Mouse (Mus musculus) midbrain, embryonic 15.5 days (tissue): ENCODE measurements around the gene Akt2. TPM values are rescaled to one million over a fixed set of nuclear protein-coding genes. Genes with fewer than 3 reads are reported as not detected.
A peak's percentile ranks its signal among the peaks of the same experiment; 100 is the strongest.

Experiments used
- ATAC-seq: fragments of 200-750 bp; cut with Nextera tagmentation; replicated peaks from 2 replicates; pipeline ENCODE4 v1.8.0; 2017; ENCODE audit warnings: moderate TSS enrichment
- H3K27ac ChIP-seq: fragments of 300-500 bp; sonication (generic); 2 replicates; pipeline ENCODE4 v1.5.1; 2015; ENCODE audit warnings: mild to moderate bottlenecking, inconsistent platforms
- H3K27me3 ChIP-seq: fragments of 300-500 bp; sonication (generic); replicated peaks from 2 replicates; pipeline ENCODE4 v1.6.1; 2015; ENCODE audit warnings: inconsistent platforms
- H3K36me3 ChIP-seq: fragments of 300-500 bp; sonication (generic); replicated peaks from 2 replicates; pipeline ENCODE4 v1.6.1; 2015; ENCODE audit warnings: inconsistent platforms
- H3K4me1 ChIP-seq: fragments of 300-500 bp; sonication (generic); 2 replicates; pipeline ENCODE4 v1.6.1; 2015; ENCODE audit warnings: inconsistent platforms
- H3K4me2 ChIP-seq: fragments of 300-500 bp; sonication (generic); 2 replicates; pipeline ENCODE4 v1.6.1; 2015; ENCODE audit warnings: inconsistent platforms, mild to moderate bottlenecking, moderate library complexity
- H3K4me3 ChIP-seq: fragments of 300-500 bp; sonication (generic); 2 replicates; pipeline ENCODE4 v1.5.1; 2015; ENCODE audit warnings: mild to moderate bottlenecking, inconsistent platforms
- H3K9ac ChIP-seq: fragments of 300-500 bp; sonication (generic); 2 replicates; pipeline ENCODE4 v1.6.1; 2015; ENCODE audit warnings: mild to moderate bottlenecking, inconsistent platforms
- H3K9me3 ChIP-seq: fragments of 300-500 bp; sonication (generic); 2 replicates; pipeline ENCODE4 v1.6.1; 2016; ENCODE audit warnings: inconsistent platforms
- WGBS: fragments of 180-500 bp; shearing (Covaris S2); methylation state at CpG from one replicate; pipeline ENCODE4 v1.1.7; 2015; ENCODE audit warnings: mixed read lengths; 5-methylcytosine and 5-hydroxymethylcytosine counted together
- polyA plus RNA-seq: library from polyadenylated mRNA; unstranded; fragments of >200 nt; fragmentation: Nextera tagmentation; extraction: Ambion mirVana; gene quantifications from 2 replicates; pipeline ENCODE4 v1.2.1, GENCODE M21; 2015

Akt2 gene
- polyA plus RNA-seq, 1 experiment from 2014 or later: 60.8 TPM

GRCm38 (mm10) chr7:27569580-27570224, 21.6 kb upstream of the Akt2 start:
- Histone ChIP-seq H3K27ac (no peak overlapping the region), H3K9me3 (no peaks in the 10 kb centered on the region), H3K4me2 (no peak overlapping the region), H3K4me1 (no peaks in the 10 kb centered on the region), H3K27me3 (no peaks in the 10 kb centered on the region), H3K9ac (no peak overlapping the region), H3K4me3 (no peak overlapping the region), H3K36me3 (peaks cover 48% of the 10 kb centered on the region)
- no peak for ATAC-seq
- WGBS: 90% methylated on average over 5 of the region's 5 CpGs

GRCm38 (mm10) chr7:27572133-27572532, 19.2 kb upstream of the Akt2 start:
- Histone ChIP-seq H3K9ac (no peak overlapping the region), H3K4me3 (no peak overlapping the region), H3K36me3 (peaks cover 46% of the 10 kb centered on the region), H3K4me2 (no peak overlapping the region), H3K27me3 (no peaks in the 10 kb centered on the region), H3K4me1 (no peaks in the 10 kb centered on the region), H3K9me3 (no peaks in the 10 kb centered on the region), H3K27ac (no peak overlapping the region)
- ATAC-seq: no peak
- 91% methylated on average over 4 of the region's 4 CpGs for WGBS

- Histone ChIP-seq H3K4me1 (no peaks in the 10 kb centered on the region), H3K4me3 (no peak overlapping the region), H3K36me3 (peaks cover 35% of the 10 kb centered on the region), H3K27ac (no peak overlapping the region), H3K9me3 (no peaks in the 10 kb centered on the region), H3K4me2 (no peak overlapping the region), H3K27me3 (no peaks in the 10 kb centered on the region), H3K9ac (no peak overlapping the region)
- no peak for ATAC-seq
- 93% methylated on average over 14 of the region's 14 CpGs for WGBS
Observed at GRCm38 (mm10) chr7:27574124-27574880, 17.1 kb upstream of the Akt2 start.

DNA sequence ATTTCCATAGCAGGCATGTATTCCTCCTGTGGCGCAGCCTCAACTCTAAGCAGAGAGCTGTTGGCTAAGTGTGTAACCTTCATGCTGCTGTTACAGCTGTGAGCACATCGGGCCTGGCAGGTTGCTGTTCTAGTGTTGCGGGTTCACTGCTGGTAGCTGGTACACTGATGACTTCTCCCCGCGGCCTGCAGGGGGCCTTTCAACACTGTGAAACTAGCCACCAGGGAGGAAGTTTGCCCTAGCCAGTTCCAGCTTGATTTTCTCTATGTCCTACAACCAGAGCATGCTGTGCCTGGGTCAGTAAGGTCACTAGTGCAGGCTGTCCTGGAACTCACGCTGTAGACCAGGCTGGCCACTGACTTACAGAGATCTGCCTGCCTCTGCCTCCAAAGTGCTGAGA, 14.4 kb upstream of the Akt2 start:
- H3K9ac ChIP-seq: no peak overlapping the region
- H3K36me3 ChIP-seq: peaks cover 42% of the 10 kb centered on the region
- no peak overlapping the region for H3K4me2 ChIP-seq
- H3K27me3 ChIP-seq: no peaks in the 10 kb centered on the region
- no peak overlapping the region for H3K4me3 ChIP-seq
- H3K9me3 ChIP-seq: no peaks in the 10 kb centered on the region
- H3K4me1 ChIP-seq: no peaks in the 10 kb centered on the region
- H3K27ac ChIP-seq: no peak overlapping the region
- no peak for ATAC-seq
- WGBS: 71% methylated on average over 6 of the region's 6 CpGs

DNA sequence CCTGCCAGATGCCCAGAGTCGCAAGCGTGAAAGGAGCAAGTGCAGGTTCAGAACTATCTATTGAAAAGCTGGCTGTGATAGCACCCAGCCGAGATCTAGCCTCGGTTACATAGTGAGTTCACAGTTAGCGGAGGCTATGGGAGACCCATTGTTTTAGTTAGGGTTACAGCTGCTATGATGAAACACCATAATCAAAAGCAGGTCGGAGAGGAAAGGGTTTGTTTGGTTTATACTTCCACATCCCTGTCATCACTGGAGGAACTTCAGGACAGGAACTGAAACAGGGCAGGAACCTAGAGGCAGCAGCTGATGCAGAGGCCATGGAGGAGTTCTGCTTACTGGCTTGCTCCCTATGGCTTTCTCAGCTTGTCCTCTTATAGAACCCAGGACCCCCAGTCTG, 13.8 kb upstream of the Akt2 start:
- Histone ChIP-seq H3K4me2 (no peak overlapping the region), H3K9ac (no peak overlapping the region), H3K27me3 (no peaks in the 10 kb centered on the region), H3K4me1 (no peaks in the 10 kb centered on the region), H3K9me3 (no peaks in the 10 kb centered on the region), H3K4me3 (no peak overlapping the region), H3K36me3 (peaks cover 47% of the 10 kb centered on the region), H3K27ac (no peak overlapping the region)
- no peak for ATAC-seq
- 97% methylated on average over 6 of the region's 6 CpGs for WGBS

GRCm38 (mm10) chr7:27578465-27578864, 12.9 kb upstream of the Akt2 start:
- 92% methylated on average over 7 of the region's 7 CpGs for WGBS
- no peaks in the 10 kb centered on the region for H3K9me3 ChIP-seq
- H3K4me3 ChIP-seq: no peak overlapping the region
- no peak overlapping the region for H3K4me2 ChIP-seq
- ATAC-seq: no peak
- no peaks in the 10 kb centered on the region for H3K27me3 ChIP-seq
- no peaks in the 10 kb centered on the region for H3K4me1 ChIP-seq
- H3K9ac ChIP-seq: no peak overlapping the region
- no peak overlapping the region for H3K27ac ChIP-seq
- peaks cover 47% of the 10 kb centered on the region for H3K36me3 ChIP-seq

GRCm38 (mm10) chr7:27580380-27581174, 10.8 kb upstream of the Akt2 start:
- WGBS: 91% methylated on average over 14 of the region's 14 CpGs
- peaks cover 47% of the 10 kb centered on the region for H3K36me3 ChIP-seq

GRCm38 (mm10) chr7:27586861-27587260, 4.5 kb upstream of the Akt2 start:
- Histone ChIP-seq H3K4me1 (no peaks in the 10 kb centered on the region), H3K36me3 (peaks cover 19% of the 10 kb centered on the region), H3K27ac (no peak overlapping the region), H3K9me3 (no peaks in the 10 kb centered on the region), H3K4me3 (no peak overlapping the region), H3K9ac (no peak overlapping the region), H3K4me2 (no peak overlapping the region), H3K27me3 (no peaks in the 10 kb centered on the region)
- ATAC-seq: no peak
- 77% methylated on average over 2 of the region's 2 CpGs for WGBS

More at GRCm38 (mm10) chr7:27580380-27581174, 10.8 kb upstream of the Akt2 start:
- H3K27me3 ChIP-seq: no peaks in the 10 kb centered on the region
- no peak overlapping the region for H3K9ac ChIP-seq
- no peak overlapping the region for H3K4me2 ChIP-seq
- no peak overlapping the region for H3K27ac ChIP-seq
- no peak for ATAC-seq
- no peaks in the 10 kb centered on the region for H3K9me3 ChIP-seq
- no peaks in the 10 kb centered on the region for H3K4me1 ChIP-seq
- H3K4me3 ChIP-seq: no peak overlapping the region

GRCm38 (mm10) chr7:27587741-27588140, 3.6 kb upstream of the Akt2 start:
- WGBS: 92% methylated on average over 2 of the region's 2 CpGs
- Histone ChIP-seq H3K9me3 (no peaks in the 10 kb centered on the region), H3K4me3 (no peak overlapping the region), H3K27ac (no peak overlapping the region), H3K4me2 (no peak overlapping the region), H3K4me1 (peaks cover 5% of the 10 kb centered on the region), H3K36me3 (peaks cover 13% of the 10 kb centered on the region; the same call in 1 of the 2 replicates), H3K9ac (no peak overlapping the region), H3K27me3 (no peaks in the 10 kb centered on the region)
- ATAC-seq: no peak

DNA sequence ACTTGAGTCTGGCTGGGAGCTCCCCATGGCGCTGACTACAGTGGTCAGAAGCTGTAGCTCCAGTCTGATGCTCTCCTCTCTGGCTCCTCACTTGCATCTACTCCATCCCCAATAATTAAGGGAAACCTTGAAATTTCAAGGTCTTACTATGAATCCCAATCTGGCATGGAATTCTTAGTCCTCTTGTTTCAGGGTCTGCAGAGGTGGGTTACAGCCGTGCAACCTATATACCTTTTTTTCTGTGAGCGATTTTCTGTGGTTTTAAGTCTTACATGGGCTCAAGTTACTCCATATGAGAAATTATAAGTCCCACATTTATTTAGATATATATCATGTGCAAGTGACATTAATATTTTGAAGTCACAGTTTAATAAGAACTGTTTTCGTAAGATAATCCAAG, 1.3 kb upstream of the Akt2 start:
- Histone ChIP-seq H3K27ac (no peak overlapping the region), H3K9me3 (no peaks in the 10 kb centered on the region), H3K4me2 (no peak overlapping the region), H3K4me1 (peaks cover 18% of the 10 kb centered on the region), H3K4me3 (no peak overlapping the region), H3K36me3 (peaks cover 3% of the 10 kb centered on the region; the same call in 1 of the 2 replicates), H3K9ac (no peak overlapping the region), H3K27me3 (no peaks in the 10 kb centered on the region)
- ATAC-seq: no peak
- WGBS: 94% methylated on average over 4 of the region's 4 CpGs

DNA sequence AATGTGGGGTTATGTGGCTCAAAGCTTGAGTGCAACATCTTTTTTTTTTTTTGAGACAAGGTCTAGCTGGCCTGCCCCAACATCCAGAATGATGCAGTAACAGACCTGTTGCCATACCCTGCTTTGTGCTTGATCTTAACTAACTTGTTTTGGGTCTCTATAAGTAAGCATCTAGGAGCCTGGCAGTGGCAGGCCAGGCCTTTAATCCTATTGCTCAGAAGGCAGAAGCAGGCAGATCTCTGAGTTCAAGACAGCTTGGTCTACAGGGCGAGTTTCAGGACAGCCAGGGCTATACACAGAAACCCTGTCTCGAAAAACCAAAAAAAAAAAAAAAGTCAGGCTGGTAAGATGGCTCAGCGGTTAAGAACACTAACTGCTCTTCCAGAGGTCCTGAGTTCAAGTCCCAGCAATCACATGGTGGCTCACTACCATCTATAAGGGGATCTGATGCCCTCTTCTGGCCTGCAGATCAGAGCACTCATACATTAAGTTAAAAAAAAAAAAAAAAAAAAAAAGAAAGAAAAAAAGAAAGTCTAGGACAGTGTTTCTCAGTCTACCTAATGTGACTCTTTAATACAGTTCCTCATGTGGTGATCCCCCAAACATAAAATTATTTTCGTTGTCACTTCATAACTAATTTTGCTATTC, 662 bp upstream of the Akt2 start:
- ATAC-seq: no peak
- Histone ChIP-seq H3K36me3 (no peaks in the 10 kb centered on the region), H3K4me1 (peaks cover 18% of the 10 kb centered on the region), H3K4me3 (peak overlapping the region; percentile 81), H3K27ac (peak overlapping the region; percentile 100), H3K27me3 (no peaks in the 10 kb centered on the region), H3K4me2 (peak overlapping the region; percentile 49), H3K9me3 (no peaks in the 10 kb centered on the region), H3K9ac (0 out of 2 replicates have a peak overlapping the region, but pooled peaks have one; percentile 31)
- WGBS: 65% methylated on average over 4 of the region's 4 CpGs
